Mouse (Mus musculus): ENCODE data around the gene Rpl7a.
"Not testable (repeated sequence)": the region's sequence is repeated elsewhere in the genome, so short reads cannot be mapped to it uniquely, and the experiment has no call there.

The Rpl7a gene

GRCm38 (mm10) chr2:26910124-26910993 is at the start of gene Rpl7a, which contains the start of gene Med22:
Gene Rpl7a, plus strand, starts transcription at chr2:26910764.
Gene Med22, minus strand, starts transcription at chr2:26910677.
- DNase-seq (ENCODE audit: low spot score in 2 of 2): peak; percentile 100

- no peak for DNase-seq (ENCODE audit: low spot score in 2 of 2)
Measured at GRCm38 (mm10) chr2:26862856-26863255, 47.7 kb upstream of the Rpl7a start.

- DNase-seq (ENCODE audit: low spot score in 2 of 2): peak in 1 of 2 experiments; percentile 24
Measured at GRCm38 (mm10) chr2:26864879-26865278, 45.7 kb upstream of the Rpl7a start, which contains the start of gene Abo. Gene Abo, minus strand, starts transcription at chr2:26864979.

GRCm38 (mm10) chr2:26870666-26871065 is 39.9 kb upstream of the Rpl7a start:
- DNase-seq (ENCODE audit: low spot score in 2 of 2): no peak

GRCm38 (mm10) chr2:26878571-26878970 is 32.0 kb upstream of the Rpl7a start:
- no peak for DNase-seq (ENCODE audit: low spot score in 2 of 2)

GRCm38 (mm10) chr2:26885541-26885940 is 25.0 kb upstream of the Rpl7a start:
- not testable (repeated sequence) for DNase-seq (ENCODE audit: low spot score in 2 of 2)

- DNase-seq (ENCODE audit: low spot score in 2 of 2): not testable (repeated sequence)
Measured at GRCm38 (mm10) chr2:26886170-26886569, 24.4 kb upstream of the Rpl7a start.

GRCm38 (mm10) chr2:26895898-26896297 is 14.7 kb upstream of the Rpl7a start:
- no peak for DNase-seq (ENCODE audit: low spot score in 2 of 2)

- no peak for DNase-seq (ENCODE audit: low spot score in 2 of 2)
Measured at GRCm38 (mm10) chr2:26900731-26901130, 9.8 kb upstream of the Rpl7a start.

GRCm38 (mm10) chr2:26901834-26902400 is 8.6 kb upstream of the Rpl7a start:
- DNase-seq (ENCODE audit: low spot score in 2 of 2): no peak

- peak; percentile 94 to 96 for DNase-seq (ENCODE audit: low spot score in 2 of 2)
Measured at GRCm38 (mm10) chr2:26902467-26903220, 7.9 kb upstream of the Rpl7a start, which contains the start of gene Surf6. Gene Surf6, minus strand, starts transcription at chr2:26902879.

- DNase-seq (ENCODE audit: low spot score in 2 of 2): no peak
Measured at GRCm38 (mm10) chr2:26903311-26903710, 7.3 kb upstream of the Rpl7a start.

- no peak for DNase-seq (ENCODE audit: low spot score in 2 of 2)
Measured at GRCm38 (mm10) chr2:26905936-26906335, 4.6 kb upstream of the Rpl7a start.

GRCm38 (mm10) chr2:26906431-26906830 is 4.1 kb upstream of the Rpl7a start:
- DNase-seq (ENCODE audit: low spot score in 2 of 2): no peak

GRCm38 (mm10) chr2:26907109-26907508 is 3.5 kb upstream of the Rpl7a start:
- peak in 1 of 2 experiments; percentile 32 for DNase-seq (ENCODE audit: low spot score in 2 of 2)

GRCm38 (mm10) chr2:26908710-26909386 is 1.7 kb upstream of the Rpl7a start:
- DNase-seq (ENCODE audit: low spot score in 2 of 2): no peak

- no peak for DNase-seq (ENCODE audit: low spot score in 2 of 2)
Measured at GRCm38 (mm10) chr2:26909387-26909784, 1.2 kb upstream of the Rpl7a start.

GRCm38 (mm10) chr2:26910994-26911765 is 616 bp downstream of the Rpl7a start:
- peak in 1 of 2 experiments; percentile 31 for DNase-seq (ENCODE audit: low spot score in 2 of 2)

- DNase-seq (ENCODE audit: low spot score in 2 of 2): no peak
Measured at GRCm38 (mm10) chr2:26912253-26912770, 1.7 kb downstream of the Rpl7a start.

- DNase-seq (ENCODE audit: low spot score in 2 of 2): no peak
Measured at GRCm38 (mm10) chr2:26913416-26914147, 3.0 kb downstream of the Rpl7a start.
